Mouse (Mus musculus): ENCODE results near the gene Cpa4. TPM values are rescaled to one million over a fixed set of nuclear protein-coding genes. Genes with fewer than 3 reads are reported as not detected.

Cpa4 gene
- polyA plus RNA-seq (2012; rRNA removed) = 4.9 and 6.6 TPM in 2 replicates

GRCm38 (mm10) chr6:30568069-30568468 lies at the start of gene Cpa4:
Cpa4 (plus strand) TSS chr6:30568369.

GRCm38 (mm10) chr6:30541009-30541799 lies 27.0 kb upstream of the Cpa4 start, which contains the start of gene Cpa2:
Cpa2 (plus strand) TSS chr6:30541582.

GRCm38 (mm10) chr6:30610710-30611109 lies 42.5 kb downstream of the Cpa4 start, which contains the start of gene Cpa5:
Cpa5 (plus strand) TSS chr6:30611010.

GRCm38 (mm10) chr6:30638674-30639268 lies 70.6 kb downstream of the Cpa4 start, which contains the start of gene Cpa1:
Cpa1 (plus strand) TSS chr6:30639218.

Other genes with a start within 250 kb of the Cpa4 start
- 6.2 and 6.5 TPM in 2 replicates for gene Zc3hc1, start 177.3 kb upstream of the Cpa4 start, polyA plus RNA-seq (2012; rRNA removed)
- gene Klhdc10, start 166.5 kb upstream of the Cpa4 start, polyA plus RNA-seq (2012; rRNA removed) = 5.4 and 5.6 TPM in 2 replicates
- 7.3 and 13.7 TPM in 2 replicates for gene Tmem209, start 58.6 kb upstream of the Cpa4 start, polyA plus RNA-seq (2012; rRNA removed)
- not detected in 2 replicates for gene Ssmem1, start 58.5 kb upstream of the Cpa4 start, polyA plus RNA-seq (2012; rRNA removed)
- gene Cpa2, start 26.8 kb upstream of the Cpa4 start, polyA plus RNA-seq (2012; rRNA removed) = 0.06 TPM in 1 of 2 replicates, not detected in the other
- gene Cpa5, start 42.6 kb downstream of the Cpa4 start, polyA plus RNA-seq (2012; rRNA removed) = 0.24 TPM in 1 of 2 replicates, not detected in the other
- gene Cpa1, start 70.8 kb downstream of the Cpa4 start, polyA plus RNA-seq (2012; rRNA removed) = 0.22 and 0.45 TPM in 2 replicates
- 0.62 and 0.71 TPM in 2 replicates for gene Cep41, start 125.4 kb downstream of the Cpa4 start, polyA plus RNA-seq (2012; rRNA removed)
- gene Mest, start 155.2 kb downstream of the Cpa4 start, polyA plus RNA-seq (2012; rRNA removed) = 7.2 and 20.9 TPM in 2 replicates